Mouse (Mus musculus) brain, embryonic 14.5 days (tissue): ENCODE measurements around the gene Kcnma1.

Source experiments
- CTCF ChIP-seq: fragments of 200-500 bp; IDR thresholded peaks from 2 replicates; pipeline ENCODE4 v1.5.1; 2012; ENCODE audit warnings: inconsistent platforms, mild to moderate bottlenecking, moderate library complexity, borderline replicate concordance; ENCODE audit not compliant: insufficient read depth, insufficient read length; ENCODE audit errors: extremely low read depth
- POLR2A ChIP-seq: fragments of 200-500 bp; IDR thresholded peaks from 2 replicates; pipeline ENCODE4 v1.6.1; 2012; ENCODE audit warnings: mild to moderate bottlenecking, inconsistent platforms, borderline replicate concordance; ENCODE audit not compliant: poor library complexity, insufficient read depth, insufficient read length, severe bottlenecking; ENCODE audit errors: extremely low read depth

- no peak for TF ChIP-seq CTCF
- no peak for TF ChIP-seq POLR2A
Measured at GRCm38 (mm10) chr14:23564474-23564873, 449.8 kb downstream of the Kcnma1 start.
